Mouse (Mus musculus): ENCODE data around the gene Kif5c. TPM values are rescaled to one million over a fixed set of nuclear protein-coding genes. Genes with fewer than 3 reads are reported as not detected.
A peak's percentile ranks its signal among the peaks of the same experiment; 100 is the strongest.

Kif5c gene
- polyA plus RNA-seq, 1 experiment from 2014 or later, result 11.3 TPM

GRCm38 (mm10) chr2:49690421-49690826 lies 71.3 kb downstream of the Kif5c start:
- Histone ChIP-seq H3K4me1 (replicated peaks; ENCODE audit: control insufficient read depth, insufficient read depth, low read length) (no peaks in the 10 kb centered on the region), H3K4me3 (ENCODE audit: low read depth, low read length) (no peak overlapping the region), H3K27ac (ENCODE audit: low read depth) (no peak overlapping the region), H3K9me3 (ENCODE audit: control insufficient read depth, low read length) (no peaks in the 10 kb centered on the region), H3K27me3 (replicated peaks; ENCODE audit: control insufficient read depth, insufficient read depth, low read length) (no peaks in the 10 kb centered on the region), H3K4me2 (ENCODE audit: low read length) (no peak overlapping the region), H3K36me3 (ENCODE audit: control insufficient read depth, insufficient read depth, low read length) (no peaks in the 10 kb centered on the region), H3K9ac (ENCODE audit: low read length) (no peak overlapping the region)
- 82% methylated on average over 9 of the region's 9 CpGs for WGBS
- ATAC-seq (replicated peaks; ENCODE audit: low FRiP score, low TSS enrichment, low read depth) (no peak), DNase-seq (ENCODE audit: low spot score) (peak; percentile 20)

GRCm38 (mm10) chr2:49691441-49691840 lies 72.3 kb downstream of the Kif5c start:
- ATAC-seq (replicated peaks; ENCODE audit: low FRiP score, low TSS enrichment, low read depth) (no peak), DNase-seq (ENCODE audit: low spot score) (no peak)
- no peak overlapping the region for H3K4me2 ChIP-seq (ENCODE audit: low read length)
- WGBS, result 80% methylated on average over 5 of the region's 5 CpGs
- no peak overlapping the region for H3K9ac ChIP-seq (ENCODE audit: low read length)
- no peaks in the 10 kb centered on the region for H3K9me3 ChIP-seq (ENCODE audit: control insufficient read depth, low read length)
- H3K27me3 ChIP-seq (replicated peaks; ENCODE audit: control insufficient read depth, insufficient read depth, low read length), result no peaks in the 10 kb centered on the region
- H3K27ac ChIP-seq (ENCODE audit: low read depth), result no peak overlapping the region
- H3K36me3 ChIP-seq (ENCODE audit: control insufficient read depth, insufficient read depth, low read length), result no peaks in the 10 kb centered on the region
- H3K4me3 ChIP-seq (ENCODE audit: low read depth, low read length), result no peak overlapping the region
- no peaks in the 10 kb centered on the region for H3K4me1 ChIP-seq (replicated peaks; ENCODE audit: control insufficient read depth, insufficient read depth, low read length)

- no peak for ATAC-seq (replicated peaks; ENCODE audit: low FRiP score, low TSS enrichment, low read depth)
- Histone ChIP-seq H3K27ac (ENCODE audit: low read depth) (no peak overlapping the region), H3K27me3 (replicated peaks; ENCODE audit: control insufficient read depth, insufficient read depth, low read length) (no peaks in the 10 kb centered on the region), H3K36me3 (ENCODE audit: control insufficient read depth, insufficient read depth, low read length) (no peaks in the 10 kb centered on the region), H3K4me3 (ENCODE audit: low read depth, low read length) (no peak overlapping the region), H3K9me3 (ENCODE audit: control insufficient read depth, low read length) (no peaks in the 10 kb centered on the region), H3K4me1 (replicated peaks; ENCODE audit: control insufficient read depth, insufficient read depth, low read length) (no peaks in the 10 kb centered on the region), H3K9ac (ENCODE audit: low read length) (no peak overlapping the region), H3K4me2 (ENCODE audit: low read length) (no peak overlapping the region)
- no peak for DNase-seq (ENCODE audit: low spot score)
- WGBS, result 67% methylated on average over 10 of the region's 10 CpGs
Measured at GRCm38 (mm10) chr2:49694727-49695126, 75.6 kb downstream of the Kif5c start.

- H3K4me1 ChIP-seq (replicated peaks; ENCODE audit: control insufficient read depth, insufficient read depth, low read length), result no peaks in the 10 kb centered on the region
- WGBS, result 94% methylated on average over 3 of the region's 3 CpGs
- H3K4me2 ChIP-seq (ENCODE audit: low read length), result no peak overlapping the region
- no peaks in the 10 kb centered on the region for H3K27me3 ChIP-seq (replicated peaks; ENCODE audit: control insufficient read depth, insufficient read depth, low read length)
- no peak overlapping the region for H3K27ac ChIP-seq (ENCODE audit: low read depth)
- H3K4me3 ChIP-seq (ENCODE audit: low read depth, low read length), result no peak overlapping the region
- no peaks in the 10 kb centered on the region for H3K9me3 ChIP-seq (ENCODE audit: control insufficient read depth, low read length)
- no peaks in the 10 kb centered on the region for H3K36me3 ChIP-seq (ENCODE audit: control insufficient read depth, insufficient read depth, low read length)
- DNase-seq (ENCODE audit: low spot score), result no peak
- no peak for ATAC-seq (replicated peaks; ENCODE audit: low FRiP score, low TSS enrichment, low read depth)
- H3K9ac ChIP-seq (ENCODE audit: low read length), result no peak overlapping the region
Measured at GRCm38 (mm10) chr2:49695461-49695860, 76.4 kb downstream of the Kif5c start.

- WGBS, result 87% methylated on average over 5 of the region's 5 CpGs
- Histone ChIP-seq H3K9me3 (ENCODE audit: control insufficient read depth, low read length) (no peaks in the 10 kb centered on the region), H3K27me3 (replicated peaks; ENCODE audit: control insufficient read depth, insufficient read depth, low read length) (no peaks in the 10 kb centered on the region), H3K36me3 (ENCODE audit: control insufficient read depth, insufficient read depth, low read length) (no peaks in the 10 kb centered on the region), H3K9ac (ENCODE audit: low read length) (no peak overlapping the region), H3K4me2 (ENCODE audit: low read length) (no peak overlapping the region), H3K4me3 (ENCODE audit: low read depth, low read length) (no peak overlapping the region), H3K4me1 (replicated peaks; ENCODE audit: control insufficient read depth, insufficient read depth, low read length) (no peaks in the 10 kb centered on the region), H3K27ac (ENCODE audit: low read depth) (no peak overlapping the region)
- no peak for ATAC-seq (replicated peaks; ENCODE audit: low FRiP score, low TSS enrichment, low read depth)
- DNase-seq (ENCODE audit: low spot score), result no peak
Measured at GRCm38 (mm10) chr2:49698851-49699250, 79.8 kb downstream of the Kif5c start.

- no peak overlapping the region for H3K4me3 ChIP-seq (ENCODE audit: low read depth, low read length)
- H3K9me3 ChIP-seq (ENCODE audit: control insufficient read depth, low read length), result no peaks in the 10 kb centered on the region
- H3K9ac ChIP-seq (ENCODE audit: low read length), result no peak overlapping the region
- no peaks in the 10 kb centered on the region for H3K27me3 ChIP-seq (replicated peaks; ENCODE audit: control insufficient read depth, insufficient read depth, low read length)
- DNase-seq (ENCODE audit: low spot score), result no peak
- H3K27ac ChIP-seq (ENCODE audit: low read depth), result no peak overlapping the region
- no peaks in the 10 kb centered on the region for H3K36me3 ChIP-seq (ENCODE audit: control insufficient read depth, insufficient read depth, low read length)
- 89% methylated on average over 22 of the region's 22 CpGs for WGBS
- no peak for ATAC-seq (replicated peaks; ENCODE audit: low FRiP score, low TSS enrichment, low read depth)
- H3K4me2 ChIP-seq (ENCODE audit: low read length), result no peak overlapping the region
- no peaks in the 10 kb centered on the region for H3K4me1 ChIP-seq (replicated peaks; ENCODE audit: control insufficient read depth, insufficient read depth, low read length)
Measured at GRCm38 (mm10) chr2:49700176-49700971, 81.3 kb downstream of the Kif5c start.

- DNase-seq (ENCODE audit: low spot score) (no peak), ATAC-seq (replicated peaks; ENCODE audit: low FRiP score, low TSS enrichment, low read depth) (no peak)
- no peaks in the 10 kb centered on the region for H3K9me3 ChIP-seq (ENCODE audit: control insufficient read depth, low read length)
- H3K27ac ChIP-seq (ENCODE audit: low read depth), result no peak overlapping the region
- H3K4me1 ChIP-seq (replicated peaks; ENCODE audit: control insufficient read depth, insufficient read depth, low read length), result no peaks in the 10 kb centered on the region
- WGBS, result 90% methylated on average over 3 of the region's 3 CpGs
- H3K4me3 ChIP-seq (ENCODE audit: low read depth, low read length), result no peak overlapping the region
- no peak overlapping the region for H3K4me2 ChIP-seq (ENCODE audit: low read length)
- H3K27me3 ChIP-seq (replicated peaks; ENCODE audit: control insufficient read depth, insufficient read depth, low read length), result no peaks in the 10 kb centered on the region
- no peaks in the 10 kb centered on the region for H3K36me3 ChIP-seq (ENCODE audit: control insufficient read depth, insufficient read depth, low read length)
- no peak overlapping the region for H3K9ac ChIP-seq (ENCODE audit: low read length)
Measured at GRCm38 (mm10) chr2:49710223-49710622, 91.1 kb downstream of the Kif5c start.

- no peaks in the 10 kb centered on the region for H3K36me3 ChIP-seq (ENCODE audit: control insufficient read depth, insufficient read depth, low read length)
- no peak overlapping the region for H3K9ac ChIP-seq (ENCODE audit: low read length)
- no peaks in the 10 kb centered on the region for H3K4me1 ChIP-seq (replicated peaks; ENCODE audit: control insufficient read depth, insufficient read depth, low read length)
- H3K4me2 ChIP-seq (ENCODE audit: low read length), result no peak overlapping the region
- no peaks in the 10 kb centered on the region for H3K9me3 ChIP-seq (ENCODE audit: control insufficient read depth, low read length)
- ATAC-seq (replicated peaks; ENCODE audit: low FRiP score, low TSS enrichment, low read depth), result no peak
- no peak for DNase-seq (ENCODE audit: low spot score)
- WGBS, result 91% methylated on average over 6 of the region's 6 CpGs
- H3K27ac ChIP-seq (ENCODE audit: low read depth), result no peak overlapping the region
- H3K4me3 ChIP-seq (ENCODE audit: low read depth, low read length), result no peak overlapping the region
- H3K27me3 ChIP-seq (replicated peaks; ENCODE audit: control insufficient read depth, insufficient read depth, low read length), result no peaks in the 10 kb centered on the region
Measured at GRCm38 (mm10) chr2:49711693-49712092, 92.6 kb downstream of the Kif5c start.

GRCm38 (mm10) chr2:49712336-49712887 lies 93.3 kb downstream of the Kif5c start:
- DNase-seq (ENCODE audit: low spot score) (no peak), ATAC-seq (replicated peaks; ENCODE audit: low FRiP score, low TSS enrichment, low read depth) (no peak)
- Histone ChIP-seq H3K9me3 (ENCODE audit: control insufficient read depth, low read length) (no peaks in the 10 kb centered on the region), H3K4me1 (replicated peaks; ENCODE audit: control insufficient read depth, insufficient read depth, low read length) (no peaks in the 10 kb centered on the region), H3K36me3 (ENCODE audit: control insufficient read depth, insufficient read depth, low read length) (no peaks in the 10 kb centered on the region), H3K4me3 (ENCODE audit: low read depth, low read length) (no peak overlapping the region), H3K27ac (ENCODE audit: low read depth) (no peak overlapping the region), H3K4me2 (ENCODE audit: low read length) (no peak overlapping the region), H3K9ac (ENCODE audit: low read length) (no peak overlapping the region), H3K27me3 (replicated peaks; ENCODE audit: control insufficient read depth, insufficient read depth, low read length) (no peaks in the 10 kb centered on the region)
- WGBS, result 77% methylated on average over 7 of the region's 7 CpGs

Data from intestine, embryonic 14.5 days (tissue).